14 mouse cellular contexts compared by ENCODE assay signal in the genomic region with DNA sequence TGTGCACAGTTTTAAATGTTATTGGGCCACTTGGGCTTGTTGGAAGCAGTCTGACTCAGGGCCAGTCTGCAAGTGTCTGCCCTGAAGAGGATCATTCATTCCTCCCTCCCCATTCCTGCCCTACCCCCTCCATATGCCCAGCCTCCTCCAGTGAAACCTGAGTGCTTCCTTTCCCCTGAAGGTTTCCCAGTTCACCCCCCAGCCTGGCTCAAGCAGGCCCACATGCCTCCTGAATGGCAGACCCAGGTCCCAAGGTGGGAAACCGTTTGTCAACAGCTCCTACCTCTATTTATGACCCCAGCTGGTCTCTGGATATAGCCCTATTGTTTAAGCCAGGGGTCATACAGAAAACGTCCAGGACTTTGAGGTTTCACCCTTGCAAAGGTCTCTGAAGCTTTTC.
"Had no signal": no experiment of that assay in that cellular context is flagged by ENCODE, and none has a peak within 500 bp of the region (broad histone marks: within the 10 kb centered on the region; RNA-seq: fewer than 3 reads in every experiment).

No protein-coding gene starts in this region.

- H3K9me3 ChIP-seq: intestine, embryonic 15.5 days; limb, embryonic 15.5 days; liver, embryonic 12.5 days; lung, embryonic 15.5 days; megakaryocyte, embryonic 14.5 days; neural tube, embryonic 12.5 days had no signal

- H3K27me3 ChIP-seq: intestine, embryonic 15.5 days; limb, embryonic 15.5 days; liver, embryonic 12.5 days; lung, embryonic 15.5 days; megakaryocyte, embryonic 14.5 days; neural tube, embryonic 12.5 days had no signal

- H3K4me1 ChIP-seq: intestine, embryonic 15.5 days; liver, embryonic 12.5 days; lung, embryonic 15.5 days; megakaryocyte, embryonic 14.5 days; neural tube, embryonic 12.5 days had no signal

- H3K9ac ChIP-seq: intestine, embryonic 15.5 days; limb, embryonic 15.5 days; liver, embryonic 12.5 days; lung, embryonic 15.5 days; neural tube, embryonic 12.5 days had no signal

- H3K27ac ChIP-seq: intestine, embryonic 15.5 days; limb, embryonic 15.5 days; liver, embryonic 12.5 days; lung, embryonic 15.5 days; macrophage; neural tube, embryonic 12.5 days; stomach, postnatal 0 days had no signal

- H3K4me2 ChIP-seq: intestine, embryonic 15.5 days; limb, embryonic 15.5 days; liver, embryonic 12.5 days; lung, embryonic 15.5 days; neural tube, embryonic 12.5 days had no signal

- DNase-seq: kidney, adult 18-20 months; kidney, postnatal 10 days; kidney, postnatal 4 days; lung, postnatal 14 days; midbrain, embryonic 14.5 days had no signal

- H3K4me3 ChIP-seq: intestine, embryonic 15.5 days; limb, embryonic 15.5 days; liver, embryonic 12.5 days; lung, embryonic 15.5 days; megakaryocyte, embryonic 14.5 days; myocyte; neural tube, embryonic 12.5 days had no signal

- H3K36me3 ChIP-seq: intestine, embryonic 15.5 days; limb, embryonic 15.5 days; liver, embryonic 12.5 days; lung, embryonic 15.5 days; neural tube, embryonic 12.5 days had no signal

- ATAC-seq: intestine, embryonic 15.5 days; liver, embryonic 12.5 days had no signal
